ENCODE assay signal across 11 mouse cellular contexts in genomic region chr7:127217901-127218642, GRCm38 (mm10). TPM values are rescaled to one million over a fixed set of nuclear protein-coding genes. Genes with fewer than 3 reads are reported as not detected.
DNase-seq lines count a peak whose midpoint lies in the region; ATAC-seq lines count a peak whose summit lies in the region.
"Had no signal": no experiment of that assay in that cellular context is flagged by ENCODE, and none has a peak within 500 bp of the region (broad histone marks: within the 10 kb centered on the region; RNA-seq: fewer than 3 reads in every experiment).

No protein-coding gene starts in this region.

- peak; percentile 84 for DNase-seq in CD4-positive, CD25-positive, alpha-beta regulatory T cell, adult 2 months (ENCODE audit: low read depth, low spot score)
- no peak for DNase-seq in embryo, embryonic 10 days (ENCODE audit: low spot score)
- DNase-seq in layer of hippocampus, adult 8-10 months (ENCODE audit: low spot score in 2 of 2): no peak
- DNase-seq in cerebellum, adult 8-10 months: no peak
- DNase-seq: adrenal gland, adult 8-10 months; cerebellum, adult 9-10 months; kidney, postnatal 36 days had no signal

- H3K9me3 ChIP-seq in erythroblast, embryonic 14.5 days (ENCODE audit: control insufficient read depth, low read length): peaks cover 3% of the 10 kb centered on the region; the same call in 1 of the 2 replicates

- H3K27me3 ChIP-seq in erythroblast, embryonic 14.5 days (ENCODE audit: control insufficient read depth): no peaks in the 10 kb centered on the region

- peaks cover 86% of the 10 kb centered on the region for H3K4me1 ChIP-seq in erythroblast, embryonic 14.5 days (ENCODE audit: control insufficient read depth)

- peaks cover 32% of the 10 kb centered on the region for H3K36me3 ChIP-seq in erythroblast, embryonic 14.5 days (ENCODE audit: control insufficient read depth)

- peak overlapping the region; percentile 50 for H3K4me3 ChIP-seq in erythroblast, embryonic 14.5 days (replicated peaks)

- ATAC-seq in erythroblast, adult 5-6 weeks (replicated peaks; ENCODE audit: low FRiP score, poor library complexity, severe bottlenecking): no peak
- peak; percentile 49 to 68; a peak in 3 of 4 replicates for ATAC-seq in hematopoietic stem cell, adult 5-6 weeks (replicated peaks in 1 of 2; ENCODE audit: insufficient read depth in 1 of 2, low FRiP score in 2 of 2, low TSS enrichment in 1 of 2, low read depth in 1 of 2, poor library complexity in 2 of 2, severe bottlenecking in 2 of 2)
- ATAC-seq in neutrophil, adult 5-6 weeks (ENCODE audit: extremely low read depth, insufficient number of reproducible peaks, low FRiP score, poor library complexity, severe bottlenecking): peak; percentile 73

RNA-seq across cellular contexts. Expression of gene Mylpf, which starts 9.4 kb away (rescaled TPM):
- polyA plus RNA-seq in erythroblast, embryonic 14.5 days (2012): 2.0 and 3.5 TPM in 2 replicates
- 6.5 and 9.8 TPM in 2 replicates for total RNA-seq in erythroblast, adult 5-6 weeks (2015; ENCODE audit: low replicate concordance)
- total RNA-seq in erythroblast, adult 5-6 weeks (2017; ENCODE audit: low replicate concordance): 16.2 and 61.5 TPM in 2 replicates
- total RNA-seq in hematopoietic stem cell, adult 5-6 weeks (2017): 8.3 and 23.4 TPM in 2 replicates
- total RNA-seq in neutrophil, adult 5-6 weeks (2017): 8.6 and 10.9 TPM in 2 replicates
- 1 to 10 TPM; 2.8 to 5.1 (median 3.6) TPM for total RNA-seq in layer of hippocampus, adult 8-10 months (2022)

RNA-seq across cellular contexts. Expression of gene Tbc1d10b, which starts 9.8 kb away (rescaled TPM):
- polyA plus RNA-seq in erythroblast, embryonic 14.5 days (2012): 9.3 and 10.4 TPM in 2 replicates
- total RNA-seq in erythroblast, adult 5-6 weeks (2015; ENCODE audit: low replicate concordance): 8.1 and 23.0 TPM in 2 replicates
- 77.5 and 122 TPM in 2 replicates for total RNA-seq in erythroblast, adult 5-6 weeks (2017; ENCODE audit: low replicate concordance)
- total RNA-seq in hematopoietic stem cell, adult 5-6 weeks (2017): 33.2 and 36.4 TPM in 2 replicates
- 92.2 and 99.7 TPM in 2 replicates for total RNA-seq in neutrophil, adult 5-6 weeks (2017)
- 100 to 1,000 TPM in 2 of 4 experiments, 10 to 100 TPM in 2; 97.9 to 106 (median 101) TPM for total RNA-seq in layer of hippocampus, adult 8-10 months (2022)

RNA-seq across cellular contexts. Expression of gene Zfp553, which starts 14.8 kb away (rescaled TPM):
- 0.26 and 0.33 TPM in 2 replicates for polyA plus RNA-seq in erythroblast, embryonic 14.5 days (2012)
- 1.5 and 5.2 TPM in 2 replicates for total RNA-seq in erythroblast, adult 5-6 weeks (2015; ENCODE audit: low replicate concordance)
- total RNA-seq in erythroblast, adult 5-6 weeks (2017; ENCODE audit: low replicate concordance): 2.0 and 3.2 TPM in 2 replicates
- 19.8 and 29.2 TPM in 2 replicates for total RNA-seq in hematopoietic stem cell, adult 5-6 weeks (2017)
- 17.9 and 18.5 TPM in 2 replicates for total RNA-seq in neutrophil, adult 5-6 weeks (2017)
- total RNA-seq in layer of hippocampus, adult 8-10 months (2022): 10 to 100 TPM; 20.6 to 21.4 (median 20.9) TPM

RNA-seq across cellular contexts. Expression of gene Sept1, which starts 14.9 kb away (rescaled TPM):
- polyA plus RNA-seq in erythroblast, embryonic 14.5 days (2012): 26.0 and 36.2 TPM in 2 replicates
- total RNA-seq in erythroblast, adult 5-6 weeks (2015; ENCODE audit: low replicate concordance): 189 and 204 TPM in 2 replicates
- total RNA-seq in erythroblast, adult 5-6 weeks (2017; ENCODE audit: low replicate concordance): 179 and 191 TPM in 2 replicates
- 145 and 165 TPM in 2 replicates for total RNA-seq in hematopoietic stem cell, adult 5-6 weeks (2017)
- total RNA-seq in neutrophil, adult 5-6 weeks (2017): 189 and 198 TPM in 2 replicates
- 1 to 10 TPM; 2.4 to 7.9 (median 7.0) TPM for total RNA-seq in layer of hippocampus, adult 8-10 months (2022)

RNA-seq across cellular contexts. Expression of gene Cd2bp2, which starts 22.2 kb away (rescaled TPM):
- 6.9 and 9.2 TPM in 2 replicates for polyA plus RNA-seq in erythroblast, embryonic 14.5 days (2012)
- total RNA-seq in erythroblast, adult 5-6 weeks (2015; ENCODE audit: low replicate concordance): 8.4 and 36.9 TPM in 2 replicates
- total RNA-seq in erythroblast, adult 5-6 weeks (2017; ENCODE audit: low replicate concordance): 17.9 and 22.9 TPM in 2 replicates
- 32.0 and 63.9 TPM in 2 replicates for total RNA-seq in hematopoietic stem cell, adult 5-6 weeks (2017)
- total RNA-seq in neutrophil, adult 5-6 weeks (2017): 54.4 and 58.3 TPM in 2 replicates
- total RNA-seq in layer of hippocampus, adult 8-10 months (2022): 10 to 100 TPM; 87.4 to 94.4 (median 90.0) TPM
